Mouse (Mus musculus) C2C12 (cell line): ENCODE data around the gene Plekhg1. TPM values are rescaled to one million over a fixed set of nuclear protein-coding genes. Genes with fewer than 3 reads are reported as not detected.

Experiments
- H3K27me3 ChIP-seq: one replicate; pipeline ENCODE4 v1.6.1; 2011; ENCODE audit not compliant: control insufficient read depth, insufficient read depth, insufficient read length
- H3K36me3 ChIP-seq: one replicate; pipeline ENCODE4 v1.6.1; 2011; ENCODE audit not compliant: control insufficient read depth, insufficient read depth
- H3K4me3 ChIP-seq: one replicate; pipeline ENCODE4 v1.5.1; 2011; ENCODE audit warnings: mild to moderate bottlenecking, control low read depth; ENCODE audit not compliant: poor library complexity, insufficient read depth, severe bottlenecking
- H3K79me2 ChIP-seq: one replicate; pipeline ENCODE4 v1.6.1; 2011; ENCODE audit not compliant: control insufficient read depth, insufficient read depth
- H3K79me3 ChIP-seq: one replicate; pipeline ENCODE4 v1.6.1; 2011; ENCODE audit warnings: low read depth, control low read depth
- H3ac ChIP-seq: one replicate; pipeline ENCODE3; 2011; ENCODE audit warnings: low read depth; ENCODE audit not compliant: control insufficient read depth, insufficient read length
- CEBPB ChIP-seq: IDR thresholded peaks from one replicate; pipeline ENCODE4 v1.6.1; 2011; ENCODE audit warnings: low read depth, mild to moderate bottlenecking, control low read depth, moderate library complexity
- CTCF ChIP-seq: IDR thresholded peaks from one replicate; pipeline ENCODE4 v1.5.1; 2011; ENCODE audit not compliant: control insufficient read depth, insufficient read depth, insufficient read length
- FOSL1 ChIP-seq: IDR thresholded peaks from one replicate; pipeline ENCODE4 v1.8.0; 2011; ENCODE audit warnings: mild to moderate bottlenecking, low read length; ENCODE audit not compliant: poor library complexity, insufficient read depth, severe bottlenecking
- MAX ChIP-seq: IDR thresholded peaks from one replicate; pipeline ENCODE4 v1.6.1; 2011; ENCODE audit warnings: mild to moderate bottlenecking, control low read depth
- MYOD1 ChIP-seq: IDR thresholded peaks from one replicate; pipeline ENCODE4 v1.6.1; 2011; ENCODE audit warnings: low read depth; ENCODE audit not compliant: control insufficient read depth, insufficient read length
- MYOG ChIP-seq: IDR thresholded peaks from one replicate; pipeline ENCODE4 v1.6.1; 2011; ENCODE audit not compliant: control insufficient read depth, insufficient read length; ENCODE audit errors: extremely low read depth
- USF1 ChIP-seq: IDR thresholded peaks from one replicate; pipeline ENCODE4 v1.6.1; 2011; ENCODE audit warnings: low read depth, mild to moderate bottlenecking, control low read depth, moderate library complexity
- polyA plus RNA-seq: library from polyadenylated mRNA; unstranded; fragments of >200 nt; fragmentation: generic; extraction: Trizol; gene quantifications from one replicate; pipeline ENCODE4 v1.2.1, GENCODE M21; 2012; ENCODE audit warnings: missing spikeins

Gene Plekhg1
- polyA plus RNA-seq, 1 experiment = under 0.01 TPM

- H3K4me3 ChIP-seq = no peak overlapping the region
- TF ChIP-seq MYOD1 (no peak), USF1 (no peak), CEBPB (no peak)
- H3K79me3 ChIP-seq = no peaks in the 10 kb centered on the region
- peaks cover 20% of the 10 kb centered on the region for H3K27me3 ChIP-seq
- H3K36me3 ChIP-seq = no peaks in the 10 kb centered on the region
- H3K79me2 ChIP-seq = no peaks in the 10 kb centered on the region
- H3ac ChIP-seq = no peak overlapping the region
Observed at GRCm38 (mm10) chr10:3947346-3947745, 207.2 kb downstream of the Plekhg1 start.

GRCm38 (mm10) chr10:3949306-3949705 lies 209.1 kb downstream of the Plekhg1 start:
- peaks cover 20% of the 10 kb centered on the region for H3K27me3 ChIP-seq
- no peak for TF ChIP-seq CEBPB
- TF ChIP-seq FOSL1 = no peak
- no peak for TF ChIP-seq MAX
- no peak for TF ChIP-seq MYOD1
- no peak for TF ChIP-seq CTCF
- TF ChIP-seq USF1 = no peak
- TF ChIP-seq MYOG = no peak

DNA sequence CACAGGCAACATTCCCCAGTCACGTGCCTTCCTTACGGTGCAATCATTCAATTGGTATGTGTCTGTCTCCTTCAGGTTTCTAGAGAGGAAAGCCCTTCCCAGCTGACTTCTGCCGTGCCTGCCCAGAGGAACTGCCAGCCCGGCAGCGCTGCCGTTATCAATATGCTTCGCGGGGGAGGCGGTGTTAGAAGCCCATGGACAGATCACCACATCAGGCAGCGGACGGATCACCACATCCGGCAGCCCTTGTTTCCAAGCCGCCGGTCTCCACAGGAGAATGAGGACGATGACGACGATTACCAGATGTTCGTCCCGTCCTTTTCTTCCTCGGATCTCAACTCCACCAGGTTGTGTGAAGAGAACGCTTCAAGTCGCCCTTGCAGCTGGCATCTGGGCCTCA lies 216.3 kb downstream of the Plekhg1 start:
- no peaks in the 10 kb centered on the region for H3K36me3 ChIP-seq
- TF ChIP-seq CTCF = no peak
- no peak for TF ChIP-seq MAX
- no peak for TF ChIP-seq USF1
- H3K79me3 ChIP-seq = no peaks in the 10 kb centered on the region
- H3K4me3 ChIP-seq = no peak overlapping the region
- no peak overlapping the region for H3ac ChIP-seq
- H3K27me3 ChIP-seq = peaks cover 4% of the 10 kb centered on the region
- no peaks in the 10 kb centered on the region for H3K79me2 ChIP-seq

More at GRCm38 (mm10) chr10:3949306-3949705, 209.1 kb downstream of the Plekhg1 start:
- Histone ChIP-seq H3ac (no peak overlapping the region), H3K79me2 (no peaks in the 10 kb centered on the region), H3K36me3 (no peaks in the 10 kb centered on the region), H3K79me3 (no peaks in the 10 kb centered on the region), H3K4me3 (no peak overlapping the region)

GRCm38 (mm10) chr10:3958591-3958990 lies 218.4 kb downstream of the Plekhg1 start:
- Histone ChIP-seq H3K79me3 (no peaks in the 10 kb centered on the region), H3K36me3 (no peaks in the 10 kb centered on the region), H3K4me3 (no peak overlapping the region), H3ac (no peak overlapping the region), H3K79me2 (no peaks in the 10 kb centered on the region), H3K27me3 (peaks cover 8% of the 10 kb centered on the region)
- TF ChIP-seq FOSL1 (no peak), USF1 (no peak), MYOG (no peak), CTCF (no peak), CEBPB (no peak), MYOD1 (no peak), MAX (no peak)

- no peaks in the 10 kb centered on the region for H3K36me3 ChIP-seq
- no peaks in the 10 kb centered on the region for H3K27me3 ChIP-seq
- H3ac ChIP-seq = no peak overlapping the region
- TF ChIP-seq MAX = no peak
- no peak for TF ChIP-seq CEBPB
- TF ChIP-seq FOSL1 = no peak
- no peak for TF ChIP-seq MYOG
- no peak for TF ChIP-seq MYOD1
- no peak for TF ChIP-seq USF1
- TF ChIP-seq CTCF = no peak
- H3K4me3 ChIP-seq = no peak overlapping the region
- H3K79me2 ChIP-seq = peaks cover 3% of the 10 kb centered on the region
- H3K79me3 ChIP-seq = peaks cover 1% of the 10 kb centered on the region
Observed at GRCm38 (mm10) chr10:3969026-3969425, 228.9 kb downstream of the Plekhg1 start.

DNA sequence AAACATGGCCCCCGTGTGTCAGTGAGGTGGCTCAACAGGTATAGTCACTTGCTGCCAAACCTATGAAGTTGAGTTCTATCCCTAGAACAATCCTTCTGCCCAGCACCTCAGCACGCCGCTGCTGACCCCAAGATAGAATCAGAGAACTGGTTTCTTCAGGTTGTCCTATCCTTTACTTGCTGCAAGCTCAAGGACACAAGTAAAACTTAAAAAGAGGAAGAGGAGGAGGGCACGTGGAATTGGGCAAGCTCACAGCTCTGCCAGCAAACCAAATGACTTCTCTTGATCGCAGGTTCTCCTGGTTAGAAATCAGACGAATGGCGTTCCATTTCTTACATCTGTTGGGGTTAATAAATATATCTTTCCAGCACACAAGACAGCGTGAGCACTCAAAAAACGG lies 232.1 kb downstream of the Plekhg1 start:
- TF ChIP-seq USF1 (no peak), MYOG (no peak), CEBPB (no peak), CTCF (no peak), MAX (no peak), FOSL1 (no peak), MYOD1 (no peak)
- Histone ChIP-seq H3K79me3 (peaks cover 31% of the 10 kb centered on the region), H3K79me2 (peaks cover 34% of the 10 kb centered on the region), H3K4me3 (no peak overlapping the region), H3K27me3 (no peaks in the 10 kb centered on the region), H3K36me3 (peaks cover 10% of the 10 kb centered on the region), H3ac (no peak overlapping the region)
